Mouse (Mus musculus) cerebellum, adult 8-10 months (tissue): ENCODE measurements at regions not wholly inside any gene's neighbourhood (a gene's known extent, or its start where the extent isn't known, plus 50 kb on each side); places are given as distances from the start of the nearest gene placed in this dataset.

Source experiments
- DNase-seq: peaks from one replicate; pipeline ENCODE4 v3.0.0; 2022

- DNase-seq = no peak
Measured at GRCm38 (mm10) chr3:148555324-148555723, 435.0 kb downstream of the Adgrl2 start.

GRCm38 (mm10) chr3:148550716-148551115 lies 439.6 kb downstream of the Adgrl2 start:
- no peak for DNase-seq

- no peak for DNase-seq
Measured at GRCm38 (mm10) chr3:148544929-148545328, 445.4 kb downstream of the Adgrl2 start.

GRCm38 (mm10) chr3:148542217-148542616 lies 448.1 kb downstream of the Adgrl2 start:
- no peak for DNase-seq

GRCm38 (mm10) chr3:148537669-148538271 lies 452.6 kb downstream of the Adgrl2 start:
- no peak for DNase-seq

- no peak for DNase-seq
Measured at GRCm38 (mm10) chr3:148529893-148530292, 460.5 kb downstream of the Adgrl2 start.

GRCm38 (mm10) chr3:148510381-148510780 lies 480.0 kb downstream of the Adgrl2 start:
- DNase-seq = no peak

- no peak for DNase-seq
Measured at GRCm38 (mm10) chr3:148504928-148505327, 485.4 kb downstream of the Adgrl2 start.

- DNase-seq = no peak
Measured at GRCm38 (mm10) chr3:148503432-148503831, 486.9 kb downstream of the Adgrl2 start.

- DNase-seq = no peak
Measured at GRCm38 (mm10) chr3:148501801-148502200, 488.6 kb downstream of the Adgrl2 start.

- no peak for DNase-seq
Measured at GRCm38 (mm10) chr3:148496672-148497071, 493.7 kb downstream of the Adgrl2 start.

GRCm38 (mm10) chr3:148491287-148491686 lies 499.1 kb downstream of the Adgrl2 start:
- DNase-seq = no peak

- no peak for DNase-seq
Measured at GRCm38 (mm10) chr3:148489201-148489600, 501.2 kb downstream of the Adgrl2 start.

GRCm38 (mm10) chr3:148487949-148488348 lies 502.4 kb downstream of the Adgrl2 start:
- no peak for DNase-seq

GRCm38 (mm10) chr3:148475862-148476261 lies 514.5 kb downstream of the Adgrl2 start:
- no peak for DNase-seq

- DNase-seq = no peak
Measured at GRCm38 (mm10) chr3:148472943-148473444, 517.4 kb downstream of the Adgrl2 start.

GRCm38 (mm10) chr3:148465456-148465855 lies 524.9 kb downstream of the Adgrl2 start:
- no peak for DNase-seq

- DNase-seq = no peak
Measured at GRCm38 (mm10) chr3:148462791-148463190, 527.6 kb downstream of the Adgrl2 start.

GRCm38 (mm10) chr3:148448888-148449287 lies 541.5 kb downstream of the Adgrl2 start:
- DNase-seq = no peak

- no peak for DNase-seq
Measured at GRCm38 (mm10) chr3:148448465-148448864, 541.9 kb downstream of the Adgrl2 start.

- no peak for DNase-seq
Measured at GRCm38 (mm10) chr3:148446845-148447244, 543.5 kb downstream of the Adgrl2 start.

- no peak for DNase-seq
Measured at GRCm38 (mm10) chr3:148443012-148443411, 547.3 kb downstream of the Adgrl2 start.

- no peak for DNase-seq
Measured at GRCm38 (mm10) chr3:148434033-148434432, 556.3 kb downstream of the Adgrl2 start.

GRCm38 (mm10) chr3:148429012-148429865 lies 561.1 kb downstream of the Adgrl2 start:
- DNase-seq = no peak
